10 mouse cellular contexts compared by ENCODE assay signal in the genomic region with DNA sequence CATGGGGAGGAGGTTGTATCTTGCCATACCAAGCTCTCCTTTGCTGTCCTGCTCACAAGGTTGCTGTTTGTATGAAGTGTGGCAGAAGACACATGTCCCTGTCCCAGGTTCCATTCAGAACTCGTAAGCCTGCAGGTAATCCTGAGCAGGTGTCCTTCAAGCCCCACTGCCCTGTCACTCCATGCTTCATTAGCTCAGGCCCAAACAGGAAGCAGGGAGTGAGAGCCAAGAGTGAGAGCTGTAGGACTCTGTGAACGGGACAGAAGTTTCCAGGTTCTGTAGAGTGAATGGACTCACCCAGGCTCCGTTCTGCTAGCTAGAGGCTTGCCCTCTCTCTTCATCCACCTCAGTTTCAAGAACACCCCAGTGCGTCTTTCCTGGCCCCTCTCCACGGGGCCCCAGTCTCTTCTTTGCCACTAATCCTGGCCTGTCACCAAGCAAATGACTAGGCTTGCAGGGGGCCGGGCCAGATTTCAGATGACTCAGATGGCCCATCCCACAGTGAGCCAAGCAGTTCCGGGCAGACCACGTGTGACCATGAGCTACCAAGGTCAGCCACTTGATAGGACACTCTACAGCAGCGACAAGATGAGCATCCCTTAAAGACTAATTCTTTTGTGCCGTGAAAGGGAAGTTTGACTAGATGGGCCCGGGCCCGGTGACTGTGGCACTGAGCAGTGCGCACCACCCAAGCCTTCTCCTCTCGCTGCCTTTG. TPM values are rescaled to one million over a fixed set of nuclear protein-coding genes. Genes with fewer than 3 reads are reported as not detected.
DNase-seq lines count a peak whose midpoint lies in the region; ATAC-seq lines count a peak whose summit lies in the region.
"Had no signal": no experiment of that assay in that cellular context is flagged by ENCODE, and none has a peak within 500 bp of the region (broad histone marks: within the 10 kb centered on the region; RNA-seq: fewer than 3 reads in every experiment).

No protein-coding gene starts in this region.

- ATAC-seq in erythroblast, adult 5-6 weeks (replicated peaks; ENCODE audit: low FRiP score, poor library complexity, severe bottlenecking), result no peak
- ATAC-seq: forebrain, embryonic 16.5 days had no signal

- intact Hi-C loops in left cerebral cortex, postnatal 25 days (cut with DNase I), result no loop called here

- peak; percentile 25 for DNase-seq in gastrocnemius, adult 18-20 months (ENCODE audit: low spot score)
- no peak for DNase-seq in gastrocnemius, postnatal 4 days (ENCODE audit: low spot score in 2 of 2)
- peak; percentile 36 to 42 for DNase-seq in urinary bladder, adult 18-20 months (ENCODE audit: low spot score in 2 of 2)
- DNase-seq in urinary bladder, postnatal 10 days (ENCODE audit: low spot score), result no peak
- DNase-seq in gonadal fat pad, adult 2 months (ENCODE audit: low read depth), result peak; percentile 57
- no peak for DNase-seq in left cerebral cortex, postnatal 25 days (ENCODE audit: low spot score in 2 of 2)
- no peak for DNase-seq in testis, postnatal 14 days (ENCODE audit: low spot score)
- DNase-seq: liver, embryonic 13.5 days had no signal

RNA-seq across cellular contexts. Expression of a gene that starts 54.4 kb away (rescaled TPM):
- 10 to 100 TPM; 57.0 to 60.7 TPM for total RNA-seq in gastrocnemius, adult 18-20 months (2021)
- 10 to 100 TPM; 37.7 to 44.1 TPM for total RNA-seq in gastrocnemius, postnatal 4 days (2021)
- 31.2 and 33.3 TPM in 2 replicates for polyA plus RNA-seq in gonadal fat pad, adult 2 months (2012; rRNA removed)
- total RNA-seq in left cerebral cortex, postnatal 25 days (2021), result 10 to 100 TPM; 50.6 to 57.0 TPM
- 51.5 and 58.7 TPM in 2 replicates for total RNA-seq in erythroblast, adult 5-6 weeks (2015; ENCODE audit: low replicate concordance)
- total RNA-seq in erythroblast, adult 5-6 weeks (2017; ENCODE audit: low replicate concordance), result 91.1 and 95.8 TPM in 2 replicates

Comparison
In these comparisons a context has a peak if more than half of its experiments do, and no peak if none do; other contexts are left out.
1. DNase-seq: peak in gastrocnemius, adult 18-20 months (single experiment), urinary bladder, adult 18-20 months (2 of 2) and gonadal fat pad, adult 2 months (single experiment); none in gastrocnemius, postnatal 4 days (0 of 2), urinary bladder, postnatal 10 days (single experiment), left cerebral cortex, postnatal 25 days (0 of 2) and testis, postnatal 14 days (single experiment).